Mouse (Mus musculus) hindbrain, embryonic 12.5 days (tissue): ENCODE results near the gene Cyp39a1. TPM values are rescaled to one million over a fixed set of nuclear protein-coding genes. Genes with fewer than 3 reads are reported as not detected.
A peak's percentile ranks its signal among the peaks of the same experiment; 100 is the strongest.

ENCODE experiments used
- ATAC-seq: fragments of 200-750 bp; cut with Nextera tagmentation; 2 replicates; pipeline ENCODE4 v1.8.0; 2017; ENCODE audit warnings: moderate TSS enrichment; ENCODE audit not compliant: low FRiP score
- H3K27ac ChIP-seq: fragments of 300-500 bp; sonication (generic); 2 replicates; pipeline ENCODE4 v1.5.1; 2016; ENCODE audit warnings: mild to moderate bottlenecking
- H3K27me3 ChIP-seq: fragments of 300-500 bp; sonication (generic); 2 replicates; pipeline ENCODE4 v1.6.1; 2016; ENCODE audit warnings: mild to moderate bottlenecking
- H3K36me3 ChIP-seq: fragments of 300-500 bp; sonication (generic); 2 replicates; pipeline ENCODE4 v1.6.1; 2016; ENCODE audit warnings: mild to moderate bottlenecking
- H3K4me1 ChIP-seq: fragments of 300-500 bp; sonication (generic); 2 replicates; pipeline ENCODE4 v1.6.1; 2016
- H3K4me2 ChIP-seq: fragments of 300-500 bp; sonication (generic); replicated peaks from 2 replicates; pipeline ENCODE4 v1.6.1; 2016; ENCODE audit warnings: mild to moderate bottlenecking
- H3K4me3 ChIP-seq: fragments of 300-500 bp; sonication (generic); 2 replicates; pipeline ENCODE4 v1.5.1; 2016; ENCODE audit warnings: mild to moderate bottlenecking
- H3K9ac ChIP-seq: fragments of 300-500 bp; sonication (generic); 2 replicates; pipeline ENCODE4 v1.6.1; 2016; ENCODE audit warnings: mild to moderate bottlenecking, moderate library complexity
- H3K9me3 ChIP-seq: fragments of 300-500 bp; sonication (generic); replicated peaks from 2 replicates; pipeline ENCODE4 v1.6.1; 2016; ENCODE audit warnings: mild to moderate bottlenecking
- WGBS: fragments of 180-500 bp; shearing (Covaris S2); methylation state at CpG from one replicate; pipeline ENCODE4 v1.1.7; 2016; 5-methylcytosine and 5-hydroxymethylcytosine counted together
- polyA plus RNA-seq: library from polyadenylated mRNA; unstranded; fragments of >200 nt; fragmentation: Nextera tagmentation; extraction: Ambion mirVana; gene quantifications from 2 replicates; pipeline ENCODE4 v1.2.1, GENCODE M21; 2016

Cyp39a1 gene
- polyA plus RNA-seq, 1 experiment from 2014 or later, result 29.4 TPM

GRCm38 (mm10) chr17:43698997-43699649 is 31.9 kb downstream of the Cyp39a1 start:
- 48% methylated on average over 14 of the region's 14 CpGs for WGBS
- H3K4me3 ChIP-seq, result no peak overlapping the region
- 0 out of 2 replicates have a peak, but pooled peaks cover 5% of the 10 kb centered on the region for H3K9me3 ChIP-seq
- no peak overlapping the region for H3K27ac ChIP-seq
- H3K4me1 ChIP-seq, result no peaks in the 10 kb centered on the region
- 0 out of 2 replicates have a peak, but pooled peaks have one; percentile 64 for ATAC-seq
- peaks cover 6% of the 10 kb centered on the region; the same call in 1 of the 2 replicates for H3K36me3 ChIP-seq
- 0 out of 2 replicates have a peak overlapping the region, but pooled peaks have one; percentile 23 for H3K4me2 ChIP-seq
- no peaks in the 10 kb centered on the region for H3K27me3 ChIP-seq
- no peak overlapping the region for H3K9ac ChIP-seq

GRCm38 (mm10) chr17:43701060-43701459 is 33.8 kb downstream of the Cyp39a1 start:
- Histone ChIP-seq H3K9me3 (0 out of 2 replicates have a peak, but pooled peaks cover 5% of the 10 kb centered on the region), H3K4me1 (no peaks in the 10 kb centered on the region), H3K9ac (no peak overlapping the region), H3K27ac (no peak overlapping the region), H3K36me3 (0 out of 2 replicates have a peak, but pooled peaks cover 5% of the 10 kb centered on the region), H3K27me3 (no peaks in the 10 kb centered on the region), H3K4me2 (no peak overlapping the region), H3K4me3 (no peak overlapping the region)
- 77% methylated on average over 6 of the region's 6 CpGs for WGBS
- ATAC-seq, result no peak

- no peaks in the 10 kb centered on the region for H3K36me3 ChIP-seq
- no peak for ATAC-seq
- no peaks in the 10 kb centered on the region for H3K4me1 ChIP-seq
- WGBS, result 91% methylated on average over 12 of the region's 12 CpGs
- no peak overlapping the region for H3K4me2 ChIP-seq
- no peaks in the 10 kb centered on the region for H3K9me3 ChIP-seq
- H3K9ac ChIP-seq, result no peak overlapping the region
- H3K4me3 ChIP-seq, result no peak overlapping the region
- no peak overlapping the region for H3K27ac ChIP-seq
- H3K27me3 ChIP-seq, result no peaks in the 10 kb centered on the region
These were observed 37.1 kb downstream of the Cyp39a1 start for GRCm38 (mm10) chr17:43704216-43704930.

- H3K27me3 ChIP-seq, result no peaks in the 10 kb centered on the region
- H3K4me1 ChIP-seq, result no peaks in the 10 kb centered on the region
- ATAC-seq, result no peak
- H3K27ac ChIP-seq, result no peak overlapping the region
- no peak overlapping the region for H3K9ac ChIP-seq
- H3K36me3 ChIP-seq, result no peaks in the 10 kb centered on the region
- H3K4me2 ChIP-seq, result no peak overlapping the region
- no peaks in the 10 kb centered on the region for H3K9me3 ChIP-seq
- WGBS, result 94% methylated on average over 3 of the region's 3 CpGs
- no peak overlapping the region for H3K4me3 ChIP-seq
These were observed 39.5 kb downstream of the Cyp39a1 start for GRCm38 (mm10) chr17:43706749-43707148.

- 88% methylated on average over 3 of the region's 3 CpGs for WGBS
- Histone ChIP-seq H3K9ac (no peak overlapping the region), H3K9me3 (no peaks in the 10 kb centered on the region), H3K36me3 (no peaks in the 10 kb centered on the region), H3K27me3 (no peaks in the 10 kb centered on the region), H3K4me1 (no peaks in the 10 kb centered on the region), H3K4me3 (no peak overlapping the region), H3K4me2 (no peak overlapping the region), H3K27ac (no peak overlapping the region)
- ATAC-seq, result no peak
These were observed 40.0 kb downstream of the Cyp39a1 start for GRCm38 (mm10) chr17:43707254-43707653.

GRCm38 (mm10) chr17:43711557-43712352 is 44.5 kb downstream of the Cyp39a1 start:
- Histone ChIP-seq H3K27ac (no peak overlapping the region), H3K9ac (no peak overlapping the region), H3K36me3 (no peaks in the 10 kb centered on the region), H3K4me2 (no peak overlapping the region), H3K27me3 (no peaks in the 10 kb centered on the region), H3K4me1 (no peaks in the 10 kb centered on the region; the same call in 1 of the 2 replicates), H3K4me3 (no peak overlapping the region), H3K9me3 (no peaks in the 10 kb centered on the region)
- ATAC-seq, result no peak
- WGBS, result 90% methylated on average over 7 of the region's 7 CpGs

- Histone ChIP-seq H3K9me3 (no peaks in the 10 kb centered on the region), H3K27me3 (no peaks in the 10 kb centered on the region), H3K36me3 (no peaks in the 10 kb centered on the region), H3K9ac (no peak overlapping the region), H3K4me3 (no peak overlapping the region), H3K4me2 (no peak overlapping the region), H3K4me1 (no peaks in the 10 kb centered on the region; the same call in 1 of the 2 replicates), H3K27ac (no peak overlapping the region)
- 71% methylated on average over 3 of the region's 3 CpGs for WGBS
- ATAC-seq, result no peak
These were observed 47.0 kb downstream of the Cyp39a1 start for GRCm38 (mm10) chr17:43714191-43714590.

- Histone ChIP-seq H3K4me1 (no peaks in the 10 kb centered on the region; the same call in 1 of the 2 replicates), H3K4me2 (no peak overlapping the region), H3K27me3 (no peaks in the 10 kb centered on the region), H3K9me3 (no peaks in the 10 kb centered on the region), H3K36me3 (no peaks in the 10 kb centered on the region), H3K4me3 (no peak overlapping the region), H3K27ac (no peak overlapping the region), H3K9ac (no peak overlapping the region)
- WGBS, result 70% methylated on average over 7 of the region's 7 CpGs
- ATAC-seq, result no peak
These were observed 49.4 kb downstream of the Cyp39a1 start for GRCm38 (mm10) chr17:43716601-43717000.

- no peak overlapping the region for H3K4me3 ChIP-seq
- no peak for ATAC-seq
These were observed 52.2 kb downstream of the Cyp39a1 start for GRCm38 (mm10) chr17:43719401-43719800.

GRCm38 (mm10) chr17:43724480-43724879 is 57.3 kb downstream of the Cyp39a1 start:
- WGBS, result 93% methylated on average over 2 of the region's 2 CpGs
- H3K9me3 ChIP-seq, result no peaks in the 10 kb centered on the region

More at GRCm38 (mm10) chr17:43719401-43719800, 52.2 kb downstream of the Cyp39a1 start:
- Histone ChIP-seq H3K36me3 (no peaks in the 10 kb centered on the region), H3K4me1 (no peaks in the 10 kb centered on the region; the same call in 1 of the 2 replicates), H3K4me2 (no peak overlapping the region), H3K27me3 (no peaks in the 10 kb centered on the region), H3K27ac (no peak overlapping the region), H3K9ac (no peak overlapping the region), H3K9me3 (no peaks in the 10 kb centered on the region)
- WGBS, result 80% methylated on average over 3 of the region's 3 CpGs

GRCm38 (mm10) chr17:43731327-43731726 is 64.1 kb downstream of the Cyp39a1 start:
- no peak overlapping the region for H3K27ac ChIP-seq
- no peaks in the 10 kb centered on the region for H3K9me3 ChIP-seq
- no peak overlapping the region for H3K4me2 ChIP-seq
- no peak for ATAC-seq
- no peaks in the 10 kb centered on the region for H3K36me3 ChIP-seq
- no peak overlapping the region for H3K9ac ChIP-seq
- H3K4me1 ChIP-seq, result no peaks in the 10 kb centered on the region
- H3K27me3 ChIP-seq, result no peaks in the 10 kb centered on the region
- 86% methylated on average over 8 of the region's 8 CpGs for WGBS
- no peak overlapping the region for H3K4me3 ChIP-seq

More at GRCm38 (mm10) chr17:43724480-43724879, 57.3 kb downstream of the Cyp39a1 start:
- no peaks in the 10 kb centered on the region for H3K27me3 ChIP-seq
- no peaks in the 10 kb centered on the region for H3K4me1 ChIP-seq
- no peak overlapping the region for H3K4me2 ChIP-seq
- no peak for ATAC-seq
- H3K4me3 ChIP-seq, result no peak overlapping the region
- no peak overlapping the region for H3K27ac ChIP-seq
- no peaks in the 10 kb centered on the region for H3K36me3 ChIP-seq
- H3K9ac ChIP-seq, result no peak overlapping the region

GRCm38 (mm10) chr17:43731976-43732375 is 64.8 kb downstream of the Cyp39a1 start:
- Histone ChIP-seq H3K4me2 (no peak overlapping the region), H3K27me3 (no peaks in the 10 kb centered on the region), H3K9me3 (no peaks in the 10 kb centered on the region), H3K4me1 (no peaks in the 10 kb centered on the region), H3K9ac (no peak overlapping the region), H3K4me3 (no peak overlapping the region), H3K27ac (no peak overlapping the region), H3K36me3 (no peaks in the 10 kb centered on the region)
- ATAC-seq, result no peak
- WGBS, result 96% methylated on average over 8 of the region's 8 CpGs
